Mouse (Mus musculus) erythroblast, embryonic 14.5 days (primary cell): Measurements from ENCODE around the gene Krt9. TPM values are rescaled to one million over a fixed set of nuclear protein-coding genes. Genes with fewer than 3 reads are reported as not detected.
"Not testable (repeated sequence)": the region's sequence is repeated elsewhere in the genome, so short reads cannot be mapped to it uniquely, and the experiment has no call there.

Source experiments
- H3K27me3 ChIP-seq: 2 replicates; pipeline ENCODE4 v1.6.1; 2012; ENCODE audit warnings: inconsistent platforms; ENCODE audit not compliant: control insufficient read depth
- H3K36me3 ChIP-seq: 2 replicates; pipeline ENCODE4 v1.6.1; 2012; ENCODE audit warnings: mild to moderate bottlenecking, inconsistent platforms; ENCODE audit not compliant: control insufficient read depth
- H3K4me1 ChIP-seq: 2 replicates; pipeline ENCODE4 v1.6.1; 2012; ENCODE audit warnings: inconsistent platforms; ENCODE audit not compliant: control insufficient read depth
- H3K4me3 ChIP-seq: replicated peaks from 2 replicates; pipeline ENCODE3; 2012; ENCODE audit warnings: moderate library complexity, mild to moderate bottlenecking, inconsistent platforms
- H3K9me3 ChIP-seq: 2 replicates; pipeline ENCODE4 v1.6.1; 2012; ENCODE audit warnings: low read length, inconsistent platforms, mixed read lengths; ENCODE audit not compliant: control insufficient read depth
- GATA1 ChIP-seq: IDR thresholded peaks from 2 replicates; pipeline ENCODE4 v1.6.1; 2012; ENCODE audit warnings: low read length, inconsistent platforms, mixed read lengths
- TAL1 ChIP-seq: IDR thresholded peaks from 3 replicates; pipeline ENCODE4 v1.6.1; 2012; ENCODE audit warnings: low read length, inconsistent platforms, mixed read lengths
- polyA plus RNA-seq: library from polyadenylated mRNA; stranded (reverse); fragments of >175 nt; gene quantifications from 2 replicates; pipeline ENCODE4 v1.2.3, GENCODE M21; 2012

The Krt9 gene
- not detected in 2 replicates for polyA plus RNA-seq

- Histone ChIP-seq H3K4me1 (no peaks in the 10 kb centered on the region), H3K27me3 (no peaks in the 10 kb centered on the region), H3K36me3 (no peaks in the 10 kb centered on the region), H3K4me3 (no peak within 1 kb of the TSS), H3K9me3 (peaks cover 3% of the 10 kb centered on the region; the same call in 1 of the 2 replicates)
- no peak for TF ChIP-seq GATA1
- TF ChIP-seq TAL1 = no peak
Measured at GRCm38 (mm10) chr11:100192992-100193391, at the start of gene Krt9. Gene Krt9 (minus strand): TSS chr11:100193246.

DNA sequence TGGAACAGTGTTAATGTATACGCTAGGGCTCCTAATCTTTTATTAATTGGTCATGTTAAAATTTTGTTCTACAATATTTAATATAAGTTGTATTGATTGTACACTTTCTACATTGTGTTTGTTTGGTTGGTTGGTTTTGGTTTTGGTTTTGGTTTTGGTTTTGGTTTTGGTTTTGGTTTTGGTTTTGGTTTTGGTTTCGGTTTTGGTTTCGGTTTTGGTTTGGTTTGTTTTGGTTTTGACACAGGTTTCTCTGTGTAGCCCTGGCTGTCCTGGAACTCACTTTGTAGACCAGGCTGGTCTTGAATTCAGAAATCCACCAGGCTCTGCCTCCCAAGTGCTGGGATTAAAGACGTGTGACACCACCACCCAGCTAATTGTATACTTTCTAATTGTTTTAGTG is 47.2 kb upstream of the Krt9 start:
- not testable (repeated sequence) for H3K27me3 ChIP-seq, H3K4me3 ChIP-seq, H3K36me3 ChIP-seq, H3K4me1 ChIP-seq, H3K9me3 ChIP-seq

DNA sequence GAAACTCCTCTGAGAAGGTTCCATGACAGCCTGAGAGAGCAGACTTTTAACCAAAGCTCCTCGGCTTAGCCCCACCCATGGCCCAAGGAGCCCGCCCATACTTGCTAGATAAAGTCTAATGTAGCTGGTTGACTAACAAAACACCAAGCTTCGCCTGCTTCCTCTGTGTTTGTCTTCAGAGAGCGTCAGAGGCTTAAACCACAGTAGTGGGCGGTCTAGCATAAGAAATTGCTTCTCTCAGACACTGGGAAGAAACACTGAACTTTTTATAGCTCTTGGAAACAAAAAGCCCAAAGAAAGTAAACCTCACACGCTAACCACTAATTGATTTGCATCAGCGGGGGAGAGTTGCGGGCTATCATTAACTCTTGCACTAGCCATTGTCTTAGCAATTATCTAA is 28.7 kb upstream of the Krt9 start:
- TF ChIP-seq GATA1 (no peak), TAL1 (no peak)
- no peaks in the 10 kb centered on the region for H3K36me3 ChIP-seq
- H3K4me1 ChIP-seq = no peaks in the 10 kb centered on the region
- 0 out of 2 replicates have a peak, but pooled peaks cover 2% of the 10 kb centered on the region for H3K9me3 ChIP-seq
- H3K4me3 ChIP-seq = no peak overlapping the region
- no peaks in the 10 kb centered on the region for H3K27me3 ChIP-seq

GRCm38 (mm10) chr11:100219304-100219703 is 26.3 kb upstream of the Krt9 start:
- no peak for TF ChIP-seq TAL1
- no peak for TF ChIP-seq GATA1
- no peaks in the 10 kb centered on the region for H3K9me3 ChIP-seq
- H3K4me1 ChIP-seq = no peaks in the 10 kb centered on the region
- no peaks in the 10 kb centered on the region for H3K27me3 ChIP-seq
- no peak overlapping the region for H3K4me3 ChIP-seq
- H3K36me3 ChIP-seq = no peaks in the 10 kb centered on the region

- Histone ChIP-seq H3K4me1 (no peaks in the 10 kb centered on the region), H3K9me3 (no peaks in the 10 kb centered on the region), H3K4me3 (no peak overlapping the region), H3K27me3 (no peaks in the 10 kb centered on the region), H3K36me3 (no peaks in the 10 kb centered on the region)
- TF ChIP-seq GATA1 (no peak), TAL1 (no peak)
Measured at GRCm38 (mm10) chr11:100208542-100208941, 15.5 kb upstream of the Krt9 start.

GRCm38 (mm10) chr11:100207498-100207897 is 14.5 kb upstream of the Krt9 start, which contains the start of gene Krt14:
Gene Krt14 (minus strand): TSS chr11:100207548.
- Histone ChIP-seq H3K36me3 (no peaks in the 10 kb centered on the region), H3K9me3 (no peaks in the 10 kb centered on the region), H3K27me3 (no peaks in the 10 kb centered on the region), H3K4me1 (no peaks in the 10 kb centered on the region), H3K4me3 (no peak within 1 kb of the TSS)
- TF ChIP-seq GATA1 (no peak), TAL1 (no peak)

GRCm38 (mm10) chr11:100203448-100203847 is 10.4 kb upstream of the Krt9 start:
- H3K27me3 ChIP-seq = no peaks in the 10 kb centered on the region
- H3K36me3 ChIP-seq = no peaks in the 10 kb centered on the region
- no peaks in the 10 kb centered on the region for H3K9me3 ChIP-seq
- TF ChIP-seq TAL1 (no peak), GATA1 (no peak)
- H3K4me1 ChIP-seq = peaks cover 3% of the 10 kb centered on the region
- H3K4me3 ChIP-seq = no peak overlapping the region

GRCm38 (mm10) chr11:100202906-100203305 is 9.9 kb upstream of the Krt9 start:
- no peaks in the 10 kb centered on the region for H3K27me3 ChIP-seq

GRCm38 (mm10) chr11:100200104-100200820 is 7.2 kb upstream of the Krt9 start:
- no peaks in the 10 kb centered on the region for H3K9me3 ChIP-seq

More at GRCm38 (mm10) chr11:100202906-100203305, 9.9 kb upstream of the Krt9 start:
- TF ChIP-seq GATA1 (no peak), TAL1 (no peak)
- no peaks in the 10 kb centered on the region for H3K9me3 ChIP-seq
- H3K36me3 ChIP-seq = no peaks in the 10 kb centered on the region
- H3K4me3 ChIP-seq = no peak overlapping the region
- peaks cover 3% of the 10 kb centered on the region for H3K4me1 ChIP-seq

GRCm38 (mm10) chr11:100198666-100199065 is 5.6 kb upstream of the Krt9 start:
- H3K9me3 ChIP-seq = no peaks in the 10 kb centered on the region
- no peak overlapping the region for H3K4me3 ChIP-seq
- peaks cover 3% of the 10 kb centered on the region for H3K4me1 ChIP-seq
- no peaks in the 10 kb centered on the region for H3K27me3 ChIP-seq
- TF ChIP-seq TAL1 (no peak), GATA1 (no peak)
- no peaks in the 10 kb centered on the region for H3K36me3 ChIP-seq

More at GRCm38 (mm10) chr11:100200104-100200820, 7.2 kb upstream of the Krt9 start:
- Histone ChIP-seq H3K27me3 (no peaks in the 10 kb centered on the region), H3K4me1 (peaks cover 3% of the 10 kb centered on the region), H3K36me3 (no peaks in the 10 kb centered on the region), H3K4me3 (no peak overlapping the region)
- TF ChIP-seq TAL1 = no peak
- no peak for TF ChIP-seq GATA1
